Mouse (Mus musculus) monocyte, adult 2 months (primary cell): Measurements from ENCODE around the gene Trip10.
"Not testable (repeated sequence)": the region's sequence is repeated elsewhere in the genome, so short reads cannot be mapped to it uniquely, and the experiment has no call there.

Experiments used
- DNase-seq, 2 experiments: peaks; one replicate each; pipeline ENCODE4 v3.0.0; 2022; ENCODE audit warnings: low spot score in 2 of 2, low read depth in 1 of 2

Gene Trip10

DNA sequence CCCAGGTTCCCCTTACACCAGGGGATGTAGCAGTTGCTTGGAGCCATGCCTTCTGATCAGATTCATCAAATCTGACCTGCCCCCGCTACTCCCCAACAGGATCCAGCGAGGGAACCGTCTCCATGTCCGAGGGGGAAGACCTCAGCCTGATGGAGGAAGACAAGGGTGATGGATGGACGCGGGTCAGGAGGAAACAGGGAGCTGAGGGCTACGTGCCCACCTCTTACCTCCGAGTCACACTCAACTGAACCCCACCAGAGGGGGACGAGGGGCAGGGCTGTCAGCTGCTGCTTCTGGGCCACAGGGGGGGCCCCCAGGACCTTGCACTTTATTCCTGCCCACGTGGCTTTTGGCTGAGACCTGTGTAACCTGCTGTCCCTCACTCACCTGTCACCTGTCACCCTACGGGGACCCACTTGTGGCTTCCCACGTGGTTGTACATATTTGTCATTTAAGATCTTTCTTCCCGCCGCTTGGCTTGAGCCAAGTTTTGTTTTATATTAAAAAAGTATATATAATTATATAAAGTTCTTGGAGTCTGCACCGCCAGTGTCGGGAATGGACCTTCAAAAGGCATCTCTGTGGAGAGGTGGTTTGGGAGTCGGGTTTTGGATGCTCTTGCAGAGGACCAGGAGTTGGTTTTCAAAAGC is 13.8 kb downstream of the Trip10 start:
- no peak for DNase-seq

DNA sequence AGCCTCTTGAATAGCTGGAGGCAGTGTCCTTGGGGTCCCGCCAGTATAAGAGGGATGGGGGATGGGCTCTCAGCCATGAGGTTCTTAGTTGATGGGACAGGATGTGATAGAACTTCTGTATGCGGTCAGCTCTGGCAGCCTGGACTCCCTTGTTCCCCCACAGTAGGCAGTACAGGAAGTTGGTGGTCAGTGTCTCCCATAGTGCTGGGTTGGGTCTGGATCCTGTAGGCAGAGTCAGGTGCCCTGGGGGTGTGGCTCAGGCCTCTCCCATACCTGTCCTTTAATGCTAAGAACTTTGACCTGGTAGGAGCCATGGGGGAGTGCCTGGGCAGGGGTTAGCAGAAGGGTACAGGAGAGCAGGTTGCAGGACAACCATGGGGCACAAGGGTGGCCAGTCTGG is 14.9 kb downstream of the Trip10 start:
- DNase-seq, result no peak

DNA sequence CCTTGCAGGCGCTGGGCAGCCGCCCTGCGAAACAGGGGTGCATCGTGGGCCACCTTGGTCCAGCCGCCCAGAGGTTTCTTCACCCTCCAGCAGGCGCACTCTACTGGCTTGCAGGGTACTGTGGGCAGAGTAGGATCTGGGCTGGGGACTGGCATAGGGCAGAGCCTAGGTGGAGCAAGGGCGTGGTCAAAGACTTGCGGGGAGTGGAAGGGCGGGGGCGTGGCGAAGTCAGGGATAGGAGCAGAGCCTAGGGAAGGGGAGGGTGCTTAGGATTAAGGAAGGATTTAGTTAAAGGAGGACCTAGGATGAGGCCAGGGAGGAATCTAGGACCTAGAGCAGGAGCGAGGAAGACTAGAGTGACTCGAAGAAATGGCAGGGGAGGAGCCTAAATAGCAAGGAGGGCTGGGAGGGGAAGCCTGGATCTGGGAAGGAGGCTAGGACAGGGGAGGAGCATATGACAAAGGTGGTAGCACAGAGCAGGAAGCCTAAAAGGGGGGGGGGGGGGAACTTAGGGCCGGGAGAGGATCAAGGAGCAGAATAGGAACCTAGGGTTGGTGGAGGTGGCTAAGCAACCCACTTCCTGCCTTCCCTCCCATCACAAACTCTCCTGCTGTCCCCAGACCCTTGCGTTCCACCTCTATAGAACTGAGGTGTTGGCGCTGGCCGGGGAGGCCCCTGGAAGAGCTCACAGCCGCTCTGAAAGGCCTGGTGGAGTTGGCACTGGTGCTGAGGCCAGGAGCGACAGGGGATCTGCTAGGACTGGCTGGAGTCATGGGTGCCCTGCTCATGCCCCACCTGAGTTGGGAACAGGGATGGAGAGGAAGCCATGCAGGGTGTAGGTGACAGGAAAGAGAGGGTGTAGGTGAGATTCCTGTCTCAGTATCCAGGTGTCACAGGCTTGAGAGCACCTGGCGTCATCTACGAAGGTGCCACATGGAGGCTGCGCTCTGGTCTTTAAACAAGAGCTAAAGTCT is 16.0 kb downstream of the Trip10 start:
- DNase-seq, result peak; percentile 63 to 74

GRCm38 (mm10) chr17:57267556-57268126 is 18.4 kb downstream of the Trip10 start:
- no peak for DNase-seq

GRCm38 (mm10) chr17:57271301-57271700 is 22.0 kb downstream of the Trip10 start:
- DNase-seq, result no peak

- DNase-seq, result no peak
Measured at GRCm38 (mm10) chr17:57273846-57274245, 24.6 kb downstream of the Trip10 start.

GRCm38 (mm10) chr17:57274686-57275085 is 25.4 kb downstream of the Trip10 start:
- no peak for DNase-seq

GRCm38 (mm10) chr17:57275111-57275996 is 26.1 kb downstream of the Trip10 start:
- peak in 1 of 2 experiments; percentile 63 for DNase-seq

DNA sequence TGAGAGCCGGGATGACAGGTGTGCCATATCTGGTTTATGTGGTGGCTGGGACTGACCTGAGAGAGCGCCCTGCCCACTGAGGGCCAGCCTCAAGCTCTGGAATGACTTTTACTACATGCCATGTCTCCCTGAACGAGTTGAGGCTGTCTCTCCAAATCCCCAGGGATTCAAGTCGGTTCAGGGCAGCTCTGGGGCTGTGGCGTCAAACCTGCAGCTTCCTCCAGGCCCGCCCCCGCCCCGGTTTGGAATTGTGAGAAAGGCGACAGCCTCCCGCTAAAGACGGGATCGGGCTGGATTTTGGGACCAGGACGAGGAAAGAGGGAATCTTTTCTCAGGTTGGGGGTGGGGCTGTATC is 26.7 kb downstream of the Trip10 start:
- no peak for DNase-seq

GRCm38 (mm10) chr17:57276634-57277121 is 27.4 kb downstream of the Trip10 start:
- DNase-seq, result peak in 1 of 2 experiments; percentile 35

DNA sequence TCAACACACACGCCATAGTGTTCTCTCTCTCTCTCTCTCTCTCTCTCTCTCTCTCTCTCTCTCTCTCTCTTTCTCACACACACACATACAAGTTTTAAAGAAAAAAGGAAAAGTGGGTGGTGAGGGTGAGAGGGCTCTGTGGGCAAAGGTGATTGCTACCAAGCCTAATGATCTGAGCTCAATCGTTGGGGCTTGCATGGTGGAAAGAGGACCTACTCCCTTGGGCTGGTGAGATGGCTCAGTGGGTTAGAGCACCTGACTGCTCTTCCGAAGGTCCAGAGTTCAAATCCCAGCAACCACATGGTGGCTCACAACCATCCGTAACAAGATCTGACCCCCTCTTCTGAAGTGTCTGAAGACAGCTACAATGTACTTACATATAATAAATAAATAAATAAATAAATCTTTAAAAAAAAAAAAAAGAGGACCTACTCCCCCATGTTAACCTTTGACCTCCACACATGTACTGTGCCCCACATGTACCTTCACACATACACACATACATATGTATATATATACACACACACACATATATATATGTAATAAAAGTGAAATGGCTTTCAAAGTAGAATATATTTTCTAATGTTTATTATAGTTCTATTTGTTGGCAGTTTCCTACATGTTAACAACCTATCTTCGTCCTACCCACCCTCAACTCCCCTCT is 28.5 kb downstream of the Trip10 start:
- not testable (repeated sequence) for DNase-seq

- DNase-seq, result no peak
Measured at GRCm38 (mm10) chr17:57278537-57278936, 29.3 kb downstream of the Trip10 start.

DNA sequence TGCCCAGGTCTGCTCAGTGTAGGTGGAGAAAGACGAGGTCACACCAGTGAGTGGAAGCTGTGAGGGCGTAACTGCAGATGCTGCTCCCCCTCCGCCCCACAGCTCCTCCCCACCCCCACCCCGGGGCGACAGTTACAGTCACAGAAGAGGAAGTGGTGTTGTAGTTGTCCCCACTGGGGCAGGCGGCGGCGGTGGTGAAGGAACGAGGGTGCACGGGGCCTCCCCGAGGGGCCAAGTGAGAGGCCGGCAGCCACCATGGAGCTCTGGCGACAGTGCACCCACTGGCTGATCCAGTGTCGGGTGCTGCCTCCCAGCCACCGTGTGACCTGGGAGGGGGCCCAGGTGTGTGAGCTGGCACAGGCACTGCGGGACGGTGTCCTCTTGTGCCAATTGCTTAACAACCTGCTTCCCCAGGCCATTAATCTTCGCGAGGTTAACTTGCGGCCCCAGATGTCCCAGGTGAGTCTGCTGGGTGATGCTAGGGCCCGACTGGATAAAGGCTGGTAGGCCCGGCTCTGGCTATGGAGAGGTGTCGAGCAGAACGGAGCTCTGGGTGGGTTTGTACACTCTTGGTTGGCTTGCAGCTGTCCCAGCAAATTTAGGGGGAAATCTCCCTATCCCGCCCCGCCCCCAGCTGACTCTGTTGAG is 29.8 kb downstream of the Trip10 start, which contains the start of gene Vav1:
Gene Vav1, plus strand, starts transcription at position 158 of the 648 bp plus-strand sequence.
- DNase-seq, result peak in 1 of 2 experiments; percentile 75

DNA sequence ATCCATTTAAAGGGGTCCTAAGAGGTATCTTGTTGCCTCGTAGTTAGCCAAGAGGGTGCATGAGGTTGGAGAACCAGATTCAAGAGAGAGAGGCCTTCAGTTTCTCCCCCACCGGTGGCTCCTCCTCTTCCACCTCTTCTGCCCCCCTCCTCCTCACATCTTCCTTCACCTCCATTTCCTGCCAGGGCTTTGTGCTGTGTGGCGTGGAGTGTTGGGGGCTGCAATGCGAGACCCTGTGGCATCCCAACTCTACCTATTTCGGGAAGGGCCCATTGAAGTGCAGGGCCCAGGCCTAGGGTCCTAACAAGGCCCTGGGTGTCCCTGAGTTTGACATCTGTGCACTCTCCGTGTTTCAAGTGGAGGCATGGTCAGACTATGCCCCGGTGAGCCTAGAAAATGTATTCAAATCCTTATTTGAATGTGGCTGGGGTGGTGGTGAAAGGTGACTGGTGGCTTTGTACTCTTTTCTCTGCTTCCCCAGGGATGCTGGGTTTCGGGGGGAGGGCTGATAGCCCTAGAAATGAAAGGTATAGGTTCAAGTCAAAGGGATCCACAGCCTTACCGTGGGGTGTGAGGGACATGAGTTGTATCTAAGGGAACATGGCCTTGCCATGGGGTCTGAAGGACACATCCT is 30.5 kb downstream of the Trip10 start:
- DNase-seq, result no peak

GRCm38 (mm10) chr17:57280411-57280810 is 31.2 kb downstream of the Trip10 start:
- DNase-seq, result peak in 1 of 2 experiments; percentile 34

DNA sequence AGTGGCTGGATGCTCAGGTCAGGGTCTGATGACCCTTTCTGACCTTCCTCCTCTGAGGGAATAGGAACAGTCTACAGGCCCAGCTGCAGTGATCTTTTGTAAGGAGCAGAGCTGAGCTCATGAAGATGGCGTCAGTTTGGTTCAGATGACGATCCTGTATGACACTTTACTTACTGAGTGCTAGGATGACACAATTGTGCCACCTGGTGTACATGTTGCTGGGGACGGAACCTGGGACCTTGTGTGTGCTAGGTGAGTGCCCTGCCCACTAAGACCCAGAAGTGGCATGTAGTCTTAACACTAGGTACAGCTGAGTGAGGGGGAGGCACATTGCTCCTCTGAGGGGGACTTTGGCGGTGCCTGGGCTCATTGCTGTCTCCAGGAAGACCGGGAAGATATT is 34.7 kb downstream of the Trip10 start:
- DNase-seq, result no peak

GRCm38 (mm10) chr17:57285077-57285476 is 35.8 kb downstream of the Trip10 start:
- peak in 1 of 2 experiments; percentile 48 for DNase-seq

GRCm38 (mm10) chr17:57286718-57287355 is 37.6 kb downstream of the Trip10 start:
- DNase-seq, result no peak

DNA sequence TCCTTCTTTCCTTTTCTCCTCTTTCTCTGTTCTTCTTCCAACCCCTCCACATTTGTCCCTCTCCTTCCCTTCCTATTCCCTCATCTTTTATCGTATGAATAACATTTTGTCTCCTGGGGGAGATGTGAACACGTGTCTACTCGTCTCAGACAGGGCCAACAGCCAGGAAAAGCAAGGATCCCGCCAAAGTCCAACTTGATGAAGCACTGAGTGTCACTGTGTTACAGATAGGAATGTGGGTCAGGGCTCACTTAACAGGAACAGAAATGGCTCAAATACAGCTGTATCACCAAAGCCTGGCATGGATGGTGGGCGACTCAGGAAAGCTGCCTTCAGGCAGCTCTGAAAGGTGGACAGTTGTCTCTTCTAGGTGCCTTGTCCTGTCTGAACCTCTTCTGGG is 40.0 kb downstream of the Trip10 start:
- no peak for DNase-seq
